Mouse (Mus musculus): ENCODE measurements around the gene Sox5. TPM values are rescaled to one million over a fixed set of nuclear protein-coding genes. Genes with fewer than 3 reads are reported as not detected.

The Sox5 gene
- total and polyA plus RNA-seq, 2 experiments from 2014 or later = 2.1 to 3.2 TPM

DNA sequence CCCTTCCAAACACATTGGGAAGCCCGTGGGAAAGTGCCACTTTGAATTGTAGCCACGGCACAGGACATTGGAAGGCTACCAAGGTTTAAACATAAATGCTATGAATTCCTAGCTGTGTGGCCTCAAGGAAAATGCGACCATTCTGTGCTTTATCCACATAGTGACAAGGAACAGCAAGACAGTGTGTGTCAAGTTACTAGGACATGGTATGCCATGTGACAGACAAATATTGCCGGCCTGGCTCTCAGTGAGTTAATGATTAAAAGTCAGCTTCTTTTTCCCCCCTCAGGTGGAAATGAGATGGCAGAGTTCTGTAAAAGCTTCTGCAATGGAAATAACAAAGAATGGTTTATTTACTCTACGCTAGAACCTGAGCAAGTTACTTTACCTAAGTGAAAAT, 138.2 kb downstream of the Sox5 start:
- TF ChIP-seq EP300 (IDR thresholded peaks at IDR 0.05; ENCODE audit: low read depth) (no peak), CTCF (IDR thresholded peaks at IDR 0.05; ENCODE audit: low read depth) (no peak)
- H3K9ac ChIP-seq (replicated peaks; ENCODE audit: low read depth, low read length) = no peak overlapping the region
- H3K4me1 ChIP-seq (ENCODE audit: control insufficient read depth, insufficient read depth) = peaks cover 5% of the 10 kb centered on the region; the same call in 1 of the 2 replicates
- H3K9me3 ChIP-seq (replicated peaks; ENCODE audit: control insufficient read depth, low read length) = no peaks in the 10 kb centered on the region
- H3K4me3 ChIP-seq (ENCODE audit: low read depth, low read length) = no peak overlapping the region
- H3K36me3 ChIP-seq (replicated peaks; ENCODE audit: control insufficient read depth, insufficient read depth, low read length) = no peaks in the 10 kb centered on the region
- H3K4me2 ChIP-seq (ENCODE audit: low read depth, low read length) = no peak overlapping the region
- 75% methylated on average over 5 of the region's 5 CpGs for WGBS
- DNase-seq (ENCODE audit: low spot score) = no peak
- H3K27ac ChIP-seq (ENCODE audit: low read depth) = no peak overlapping the region
- H3K27me3 ChIP-seq (ENCODE audit: control insufficient read depth, insufficient read depth, low read length) = no peaks in the 10 kb centered on the region
- no peak for ATAC-seq (ENCODE audit: insufficient read depth, low read depth)

DNA sequence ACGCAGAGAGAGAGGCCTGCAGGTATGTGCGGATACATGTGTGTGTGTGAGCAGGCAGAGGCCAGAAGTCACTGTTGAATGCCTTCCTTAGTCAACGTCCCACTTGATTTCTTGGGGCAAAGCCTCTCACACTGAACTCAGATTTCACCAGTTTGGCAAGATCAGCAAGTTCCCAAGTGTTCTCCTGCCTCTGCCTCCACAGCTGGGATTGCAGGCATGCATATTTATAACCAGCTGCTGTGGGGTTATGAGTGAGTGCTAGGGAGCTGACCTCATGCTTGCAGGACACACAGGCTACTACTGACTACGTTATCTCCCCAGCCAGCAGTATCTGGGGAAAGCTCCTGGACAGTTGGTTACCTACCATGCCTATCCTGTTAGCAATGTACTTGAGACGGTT, 139.9 kb downstream of the Sox5 start:
- H3K27me3 ChIP-seq (ENCODE audit: control insufficient read depth, insufficient read depth, low read length) = no peaks in the 10 kb centered on the region
- ATAC-seq (ENCODE audit: insufficient read depth, low read depth) (no peak), DNase-seq (ENCODE audit: low spot score) (no peak)
- WGBS = 56% methylated on average over 5 of the region's 5 CpGs
- no peaks in the 10 kb centered on the region for H3K36me3 ChIP-seq (replicated peaks; ENCODE audit: control insufficient read depth, insufficient read depth, low read length)
- no peak overlapping the region for H3K4me2 ChIP-seq (ENCODE audit: low read depth, low read length)
- no peak overlapping the region for H3K9ac ChIP-seq (replicated peaks; ENCODE audit: low read depth, low read length)
- no peaks in the 10 kb centered on the region for H3K9me3 ChIP-seq (replicated peaks; ENCODE audit: control insufficient read depth, low read length)
- TF ChIP-seq EP300 (IDR thresholded peaks at IDR 0.05; ENCODE audit: low read depth) = no peak
- TF ChIP-seq CTCF (IDR thresholded peaks at IDR 0.05; ENCODE audit: low read depth) = no peak
- no peaks in the 10 kb centered on the region for H3K4me1 ChIP-seq (ENCODE audit: control insufficient read depth, insufficient read depth)
- H3K4me3 ChIP-seq (ENCODE audit: low read depth, low read length) = no peak overlapping the region
- H3K27ac ChIP-seq (ENCODE audit: low read depth) = no peak overlapping the region

DNA sequence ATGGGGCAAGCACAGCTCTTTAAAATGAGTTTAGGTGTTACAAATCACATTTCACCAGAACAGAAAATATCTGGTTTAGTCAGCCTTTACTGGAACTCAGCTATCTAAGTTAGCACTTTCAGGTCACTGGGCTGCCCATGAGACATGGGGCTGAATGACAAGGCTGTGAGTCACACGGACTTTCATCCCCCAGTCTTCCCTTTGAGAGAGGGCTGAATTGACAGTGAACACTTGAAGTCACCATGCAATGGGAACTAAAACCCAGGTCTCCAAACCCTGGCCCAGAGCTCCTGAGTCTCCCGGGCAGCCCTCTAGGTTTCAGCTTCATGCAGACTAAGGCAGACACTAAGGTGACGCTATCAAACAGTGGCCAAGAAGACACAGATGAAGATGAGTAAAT, 141.2 kb downstream of the Sox5 start:
- Histone ChIP-seq H3K4me3 (ENCODE audit: low read depth, low read length) (no peak overlapping the region), H3K36me3 (replicated peaks; ENCODE audit: control insufficient read depth, insufficient read depth, low read length) (no peaks in the 10 kb centered on the region), H3K27me3 (ENCODE audit: control insufficient read depth, insufficient read depth, low read length) (no peaks in the 10 kb centered on the region), H3K4me2 (ENCODE audit: low read depth, low read length) (no peak overlapping the region), H3K9me3 (replicated peaks; ENCODE audit: control insufficient read depth, low read length) (no peaks in the 10 kb centered on the region), H3K4me1 (ENCODE audit: control insufficient read depth, insufficient read depth) (no peaks in the 10 kb centered on the region), H3K9ac (replicated peaks; ENCODE audit: low read depth, low read length) (no peak overlapping the region), H3K27ac (ENCODE audit: low read depth) (no peak overlapping the region)
- no peak for DNase-seq (ENCODE audit: low spot score)
- WGBS = 64% methylated on average over 3 of the region's 3 CpGs
- ATAC-seq (ENCODE audit: insufficient read depth, low read depth) = no peak
- TF ChIP-seq CTCF (IDR thresholded peaks at IDR 0.05; ENCODE audit: low read depth) (no peak), EP300 (IDR thresholded peaks at IDR 0.05; ENCODE audit: low read depth) (no peak)

GRCm38 (mm10) chr6:144638547-144638946, 143.2 kb downstream of the Sox5 start:
- Histone ChIP-seq H3K4me2 (ENCODE audit: low read depth, low read length) (no peak overlapping the region), H3K9ac (replicated peaks; ENCODE audit: low read depth, low read length) (no peak overlapping the region), H3K4me1 (ENCODE audit: control insufficient read depth, insufficient read depth) (no peaks in the 10 kb centered on the region), H3K27me3 (ENCODE audit: control insufficient read depth, insufficient read depth, low read length) (no peaks in the 10 kb centered on the region), H3K36me3 (replicated peaks; ENCODE audit: control insufficient read depth, insufficient read depth, low read length) (no peaks in the 10 kb centered on the region), H3K9me3 (replicated peaks; ENCODE audit: control insufficient read depth, low read length) (no peaks in the 10 kb centered on the region), H3K4me3 (ENCODE audit: low read depth, low read length) (no peak overlapping the region), H3K27ac (ENCODE audit: low read depth) (no peak overlapping the region)
- WGBS = 70% methylated on average over 5 of the region's 5 CpGs
- DNase-seq (ENCODE audit: low spot score) = no peak
- TF ChIP-seq CTCF (IDR thresholded peaks at IDR 0.05; ENCODE audit: low read depth) = no peak
- TF ChIP-seq EP300 (IDR thresholded peaks at IDR 0.05; ENCODE audit: low read depth) = no peak
- ATAC-seq (ENCODE audit: insufficient read depth, low read depth) = no peak

- Histone ChIP-seq H3K9me3 (replicated peaks; ENCODE audit: control insufficient read depth, low read length) (no peaks in the 10 kb centered on the region), H3K4me3 (ENCODE audit: low read depth, low read length) (no peak overlapping the region), H3K27ac (ENCODE audit: low read depth) (no peak overlapping the region), H3K9ac (replicated peaks; ENCODE audit: low read depth, low read length) (no peak overlapping the region), H3K4me2 (ENCODE audit: low read depth, low read length) (no peak overlapping the region), H3K4me1 (ENCODE audit: control insufficient read depth, insufficient read depth) (no peaks in the 10 kb centered on the region), H3K36me3 (replicated peaks; ENCODE audit: control insufficient read depth, insufficient read depth, low read length) (no peaks in the 10 kb centered on the region), H3K27me3 (ENCODE audit: control insufficient read depth, insufficient read depth, low read length) (no peaks in the 10 kb centered on the region)
- TF ChIP-seq CTCF (IDR thresholded peaks at IDR 0.05; ENCODE audit: low read depth) = no peak
- TF ChIP-seq EP300 (IDR thresholded peaks at IDR 0.05; ENCODE audit: low read depth) = no peak
- ATAC-seq (ENCODE audit: insufficient read depth, low read depth) (no peak), DNase-seq (ENCODE audit: low spot score) (no peak)
- WGBS = 46% methylated on average over 7 of the region's 7 CpGs
Measured at GRCm38 (mm10) chr6:144627539-144628115, 154.2 kb downstream of the Sox5 start.

DNA sequence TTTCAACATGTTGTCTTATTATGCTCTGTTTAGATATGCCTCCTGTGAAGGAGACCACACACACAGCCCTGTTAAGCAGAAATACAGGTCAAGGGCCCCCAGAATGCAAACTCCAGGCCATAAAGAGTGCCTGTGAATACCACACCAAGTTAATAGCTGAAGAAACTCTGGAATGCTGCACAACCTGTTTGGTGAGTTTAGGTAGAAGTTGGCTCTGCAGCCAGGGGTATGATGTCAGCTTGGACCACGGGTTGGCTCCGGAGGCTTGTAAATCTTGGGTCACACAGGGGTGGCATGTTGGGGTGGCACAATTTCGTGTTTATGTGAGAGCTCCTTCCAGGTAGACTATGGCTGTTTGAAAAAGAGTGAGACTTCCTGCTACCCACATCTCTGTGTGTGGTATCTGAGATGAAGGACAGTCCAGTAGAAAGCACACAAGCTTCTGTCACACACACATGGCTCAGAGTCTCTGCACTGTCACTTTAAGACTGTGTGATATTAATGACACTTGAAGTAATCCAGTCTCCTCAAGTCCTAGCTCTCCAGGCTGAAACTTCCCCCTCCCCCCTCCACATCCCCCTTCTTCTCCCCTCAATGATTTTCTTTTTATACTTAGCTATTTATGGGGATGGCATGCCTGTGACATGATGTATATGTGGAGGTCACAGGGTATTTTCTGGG, 160.5 kb downstream of the Sox5 start:
- WGBS = 60% methylated on average over 3 of the region's 3 CpGs
- ATAC-seq (ENCODE audit: insufficient read depth, low read depth) (no peak), DNase-seq (ENCODE audit: low spot score) (no peak)
- Histone ChIP-seq H3K36me3 (replicated peaks; ENCODE audit: control insufficient read depth, insufficient read depth, low read length) (no peaks in the 10 kb centered on the region), H3K4me3 (ENCODE audit: low read depth, low read length) (no peak overlapping the region), H3K4me2 (ENCODE audit: low read depth, low read length) (no peak overlapping the region), H3K27ac (ENCODE audit: low read depth) (no peak overlapping the region), H3K9ac (replicated peaks; ENCODE audit: low read depth, low read length) (no peak overlapping the region), H3K9me3 (replicated peaks; ENCODE audit: control insufficient read depth, low read length) (no peaks in the 10 kb centered on the region), H3K27me3 (ENCODE audit: control insufficient read depth, insufficient read depth, low read length) (no peaks in the 10 kb centered on the region), H3K4me1 (ENCODE audit: control insufficient read depth, insufficient read depth) (no peaks in the 10 kb centered on the region)
- TF ChIP-seq CTCF (IDR thresholded peaks at IDR 0.05; ENCODE audit: low read depth) (no peak), EP300 (IDR thresholded peaks at IDR 0.05; ENCODE audit: low read depth) (no peak)

Data from heart, postnatal 0 days (tissue).